Mouse (Mus musculus) layer of hippocampus, postnatal 25 days (tissue): Measurements from ENCODE around the gene Gm4707. TPM values are rescaled to one million over a fixed set of nuclear protein-coding genes. Genes with fewer than 3 reads are reported as not detected.
"Not testable (repeated sequence)": the region's sequence is repeated elsewhere in the genome, so short reads cannot be mapped to it uniquely, and the experiment has no call there.

ENCODE experiments used
- DNase-seq, 2 experiments: peaks; one replicate each; pipeline ENCODE4 v3.0.0; 2022; ENCODE audit warnings: mixed read lengths in 2 of 2, low spot score in 1 of 2; ENCODE audit errors: extremely low spot score in 1 of 2
- total RNA-seq, 2 experiments: library from RNA; stranded (reverse); gene quantifications; 2 replicates each; pipeline ENCODE4 v1.2.3; 2021

Gm4707 gene
- total RNA-seq: 1 to 10 TPM; 1.6 to 2.6 TPM

DNA sequence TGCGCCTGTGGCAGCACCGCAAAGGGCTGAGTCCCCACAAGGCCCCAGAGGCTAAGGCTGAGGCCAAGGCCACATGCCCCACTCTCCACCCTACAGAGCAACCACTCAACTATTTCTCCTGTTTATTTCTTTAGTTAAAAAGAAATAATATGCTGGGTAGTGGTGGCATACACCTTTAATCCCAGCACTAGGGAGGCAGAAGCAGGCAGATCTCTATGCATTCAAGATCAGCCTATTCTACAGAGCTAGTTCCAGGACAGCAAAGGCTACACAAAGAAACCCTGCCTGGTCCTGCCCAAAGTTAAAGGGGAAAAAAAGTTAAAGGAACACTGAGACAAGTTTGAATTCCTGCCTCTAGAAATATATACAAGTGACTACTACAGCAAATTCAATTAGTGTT lies at the start of gene Gm4707:
TSS of gene Gm4707 (minus strand) at position 101 of the 400 bp plus-strand sequence.
- DNase-seq: no peak

DNA sequence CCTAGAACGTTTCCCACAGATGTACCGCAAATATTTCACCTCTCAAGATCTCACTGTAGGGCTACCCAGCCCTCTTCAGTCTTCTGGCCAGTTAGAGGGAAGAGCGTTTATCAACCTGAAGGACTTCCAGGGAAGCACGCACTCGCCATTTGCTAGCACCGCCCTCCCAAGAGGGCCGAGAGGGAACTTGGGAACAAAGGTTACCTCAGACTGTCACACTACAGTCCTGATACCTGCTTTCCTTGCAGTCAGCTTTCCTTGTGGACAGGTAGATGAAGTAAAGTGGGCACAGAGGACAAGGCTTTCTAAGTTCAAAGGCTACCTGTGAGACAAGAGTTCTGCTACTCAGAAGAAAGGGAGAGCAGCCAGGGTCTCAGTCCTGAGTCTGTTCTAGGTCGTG lies 47.1 kb upstream of the Gm4707 start:
- DNase-seq: no peak

DNA sequence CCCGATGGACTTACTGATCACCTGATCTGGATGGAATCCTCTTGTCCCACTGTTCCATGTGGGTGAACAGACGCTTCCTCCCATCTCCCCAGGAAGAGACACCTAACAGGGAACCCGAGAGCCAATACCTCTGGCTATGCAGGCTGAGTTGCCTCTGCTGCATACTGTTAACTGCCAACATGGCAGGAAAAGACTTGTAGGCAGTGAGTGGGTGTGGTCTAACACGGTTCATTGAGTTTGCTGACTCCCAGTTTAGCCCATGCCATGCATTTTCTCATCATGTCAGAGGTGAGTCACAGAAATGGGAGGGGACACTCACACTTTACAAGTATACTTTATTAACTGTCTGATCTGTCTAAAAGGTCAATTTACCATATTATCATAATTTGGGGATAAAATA lies 36.1 kb upstream of the Gm4707 start:
- no peak for DNase-seq

DNA sequence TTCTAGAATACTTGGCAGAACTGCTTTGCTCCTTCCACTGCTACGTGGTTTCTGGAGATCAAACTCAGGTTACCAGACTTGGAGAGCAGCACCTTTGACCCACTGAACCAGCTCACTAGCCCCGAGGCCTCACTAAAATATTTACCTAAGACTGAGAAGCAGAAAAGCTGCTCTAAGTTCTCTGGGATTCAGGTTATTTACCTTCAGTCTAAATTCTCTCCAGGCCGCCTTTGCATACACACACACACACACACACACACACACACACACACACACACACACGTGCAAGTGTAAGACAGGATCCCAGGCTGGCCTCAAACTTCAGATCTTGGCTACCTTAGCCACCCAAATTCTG lies 31.6 kb upstream of the Gm4707 start:
- DNase-seq: no peak

DNA sequence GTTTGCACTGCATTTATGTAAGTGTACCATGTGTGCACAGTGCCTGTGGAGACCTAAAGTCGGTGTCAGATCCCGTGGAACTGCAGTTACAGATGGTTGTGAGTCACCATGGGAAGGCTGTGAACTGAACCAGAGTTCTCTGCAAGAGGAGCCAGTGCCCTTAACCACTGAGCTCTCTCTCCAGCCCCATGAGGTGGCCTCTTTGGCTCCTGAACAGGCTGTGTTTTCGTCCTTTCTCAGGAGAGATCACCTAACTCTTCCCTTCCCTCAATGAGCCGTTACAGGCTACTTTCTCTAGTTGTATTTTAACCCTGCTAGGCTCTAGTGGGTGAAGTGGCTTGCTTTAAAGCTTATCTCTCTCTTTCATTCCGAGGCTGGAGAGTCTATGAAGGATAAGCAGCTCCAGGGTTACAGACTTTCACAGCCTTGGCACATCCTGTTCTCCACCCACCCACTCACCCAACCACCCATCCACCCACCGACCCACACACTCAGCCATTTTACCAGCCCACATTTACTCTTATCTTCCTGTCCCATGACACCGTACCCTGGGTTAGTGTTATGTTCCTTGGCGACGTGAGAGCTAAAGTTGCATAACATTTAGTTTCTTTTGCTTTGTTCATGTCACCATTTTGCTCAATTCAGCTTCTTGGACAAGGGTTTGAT lies 31.1 kb upstream of the Gm4707 start:
- DNase-seq: no peak

DNA sequence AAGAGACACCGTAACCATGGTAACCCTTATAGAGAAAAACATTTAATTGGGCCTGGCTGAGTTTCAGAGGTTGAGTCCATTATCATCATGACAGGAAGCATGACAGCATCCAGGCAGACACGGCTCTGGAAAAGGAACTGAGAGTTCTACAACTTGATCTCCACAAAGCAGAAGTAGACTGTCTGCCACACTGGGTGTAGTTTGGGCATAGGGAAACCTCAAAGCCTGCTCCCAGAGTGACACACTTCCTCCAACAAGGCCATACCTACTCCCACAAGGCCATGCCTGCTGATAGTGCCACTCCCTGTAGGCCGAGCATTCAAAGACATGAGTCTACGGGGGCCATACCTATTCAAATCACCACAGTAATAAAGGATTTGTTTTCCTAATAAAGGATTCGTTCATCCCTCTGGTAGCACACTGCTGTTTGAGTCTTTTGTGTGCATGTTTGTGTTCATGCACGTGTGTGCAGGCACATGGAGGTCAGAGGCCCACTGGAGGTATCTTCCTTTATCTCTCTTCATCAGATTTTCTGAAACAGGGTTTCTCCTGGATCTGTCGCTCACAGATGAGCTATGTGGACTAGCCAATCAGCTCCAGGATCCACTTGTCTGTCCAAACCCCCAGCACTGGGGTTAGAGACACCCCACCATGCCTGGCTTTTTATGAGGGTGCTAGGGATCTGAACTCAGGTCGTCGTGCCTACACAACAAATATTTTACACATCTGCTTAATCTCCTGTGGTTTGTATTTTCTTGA lies 30.2 kb upstream of the Gm4707 start:
- no peak for DNase-seq

DNA sequence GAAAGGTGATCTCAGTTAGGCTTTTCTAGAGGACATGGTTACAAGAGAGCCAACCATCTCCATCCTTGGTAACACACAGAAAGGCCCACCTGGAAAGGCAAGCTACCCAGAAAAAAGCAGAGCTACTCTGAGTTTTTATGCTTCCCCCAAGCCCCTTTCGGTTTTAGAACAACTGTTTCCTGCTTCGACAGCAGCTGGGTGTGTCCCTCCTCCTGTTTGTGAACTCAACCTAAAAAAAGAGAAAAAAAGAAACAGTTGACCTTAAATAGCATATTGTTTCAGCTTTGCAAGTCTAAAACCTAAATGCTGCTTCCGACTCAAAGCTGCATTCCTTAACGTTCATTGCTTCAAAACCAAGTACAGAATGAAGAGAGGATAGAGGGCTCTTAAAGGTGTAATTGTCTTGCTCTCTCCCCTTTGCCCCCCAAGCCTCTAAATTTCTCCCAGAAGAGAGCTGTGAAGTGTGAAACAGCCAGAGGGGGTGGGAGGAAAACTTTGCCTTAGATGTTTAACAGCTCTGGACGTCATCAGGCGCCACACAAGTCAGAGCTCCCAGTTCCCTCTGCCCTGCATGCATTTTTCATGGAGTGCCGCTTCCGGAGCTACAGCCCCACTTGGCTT lies 26.6 kb upstream of the Gm4707 start:
- DNase-seq: no peak

DNA sequence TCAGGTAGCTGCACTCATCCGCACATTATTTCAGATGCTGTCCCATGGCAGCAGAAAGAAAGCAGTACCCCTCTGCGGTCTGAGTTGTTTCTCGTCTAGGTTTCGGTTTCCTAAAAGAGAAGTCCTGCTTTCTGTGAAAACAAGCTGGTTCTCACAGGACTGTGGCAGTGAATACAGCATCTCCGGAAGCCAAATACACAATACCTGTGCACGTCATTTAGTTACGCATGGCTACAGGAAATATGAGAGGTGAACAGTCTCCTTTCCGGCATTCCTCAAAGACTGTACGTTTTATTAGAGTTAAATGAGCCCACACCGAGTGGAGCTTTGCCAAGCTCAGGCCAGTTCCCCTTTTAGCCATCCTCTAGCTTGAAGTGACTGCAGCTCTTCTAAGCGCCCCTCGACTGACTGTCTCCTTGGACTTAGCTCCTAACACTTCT lies 26.1 kb upstream of the Gm4707 start:
- no peak for DNase-seq

DNA sequence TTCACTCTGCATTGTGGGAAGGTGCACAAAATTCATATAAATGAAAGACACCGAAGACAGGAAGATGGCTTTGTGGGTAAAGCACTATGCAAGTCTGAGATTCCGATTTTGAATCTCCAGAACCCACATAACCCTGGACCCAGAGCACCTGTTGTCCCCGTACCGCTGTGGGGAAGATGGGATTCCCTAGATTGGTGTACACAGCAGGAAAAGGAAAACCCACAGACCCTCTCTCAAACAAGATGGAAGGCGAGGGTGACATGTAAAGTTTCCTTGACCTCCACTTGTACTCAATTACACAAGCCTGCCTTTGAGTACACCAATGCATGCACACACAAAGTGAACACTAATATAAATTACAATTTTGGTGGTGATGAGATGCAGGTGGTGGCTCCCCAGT lies 25.0 kb upstream of the Gm4707 start:
- no peak for DNase-seq

DNA sequence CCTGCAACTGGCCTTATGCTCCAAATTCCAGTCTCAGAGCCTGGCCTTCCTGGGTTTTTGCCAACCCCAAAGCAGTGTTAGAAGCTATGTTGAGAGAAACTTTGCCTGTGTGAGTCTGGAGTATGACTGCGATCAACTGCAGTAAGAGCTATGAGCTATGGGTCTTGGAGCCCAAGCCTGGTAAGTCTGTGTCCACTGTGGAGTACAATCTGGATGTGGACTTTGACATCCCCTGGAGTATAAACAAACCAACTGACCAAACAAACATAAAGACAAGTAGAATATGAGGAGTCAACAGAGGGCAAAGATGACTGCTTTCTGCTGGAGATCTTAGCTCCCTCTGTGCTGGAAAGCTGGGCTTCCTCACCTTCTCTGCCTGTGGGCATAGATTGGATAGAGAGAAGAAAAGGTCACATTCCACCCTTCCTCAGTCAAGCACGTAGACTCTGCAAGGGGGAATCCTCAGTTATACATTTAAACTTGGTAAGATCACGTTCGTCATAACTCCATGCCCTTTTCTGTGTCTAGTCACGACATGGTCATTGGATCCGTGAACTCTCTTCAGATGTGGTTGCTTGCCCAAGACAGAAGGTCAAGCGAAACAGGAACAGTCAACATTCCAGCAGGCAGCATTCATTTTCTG lies 23.8 kb upstream of the Gm4707 start:
- DNase-seq: no peak

DNA sequence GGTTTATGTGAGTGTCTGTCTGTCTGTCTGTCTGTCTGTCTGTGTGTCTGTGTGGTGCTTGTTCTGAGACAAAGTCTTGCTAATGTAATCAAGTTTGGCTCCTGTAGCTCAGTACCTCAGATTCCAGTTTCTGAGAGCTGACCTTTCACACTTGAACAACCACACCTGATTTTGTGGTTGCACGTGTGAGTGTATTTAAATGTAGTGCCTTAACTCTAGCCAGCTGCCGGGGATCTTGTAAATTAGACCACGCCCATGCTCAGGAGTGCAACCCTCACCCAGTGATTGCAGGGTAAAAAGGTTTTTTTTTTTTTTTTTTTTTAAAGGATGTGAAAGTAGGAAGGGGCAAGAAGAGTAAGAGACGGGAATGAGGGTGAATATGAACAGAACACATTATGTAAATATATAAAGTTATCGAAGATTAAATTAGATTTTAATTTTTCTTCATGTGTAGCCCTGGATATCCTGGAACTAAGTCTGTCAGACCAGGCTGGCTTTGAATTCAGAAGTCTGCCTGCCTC lies 19.7 kb upstream of the Gm4707 start:
- DNase-seq: no peak

DNA sequence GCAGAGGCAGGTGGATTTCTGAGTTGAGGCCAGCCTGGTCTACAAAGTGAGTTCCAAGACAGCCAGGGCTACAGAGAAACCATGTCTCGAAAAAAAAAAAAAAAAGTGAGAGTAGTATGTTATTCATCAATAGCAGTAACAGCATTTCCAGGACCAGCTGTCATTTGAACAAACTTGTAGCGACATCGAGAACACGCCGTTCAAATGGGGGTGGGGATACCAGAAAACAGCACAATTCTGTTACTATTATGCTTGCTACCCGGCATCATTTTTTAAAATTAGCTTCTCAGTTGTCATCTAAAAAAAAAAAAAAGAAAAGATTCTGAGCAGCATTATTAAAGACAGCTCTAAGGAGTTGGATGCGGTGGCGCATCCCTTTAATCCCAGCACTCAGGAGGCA lies 17.8 kb upstream of the Gm4707 start:
- DNase-seq: peak in 1 of 2 experiments; percentile 20

DNA sequence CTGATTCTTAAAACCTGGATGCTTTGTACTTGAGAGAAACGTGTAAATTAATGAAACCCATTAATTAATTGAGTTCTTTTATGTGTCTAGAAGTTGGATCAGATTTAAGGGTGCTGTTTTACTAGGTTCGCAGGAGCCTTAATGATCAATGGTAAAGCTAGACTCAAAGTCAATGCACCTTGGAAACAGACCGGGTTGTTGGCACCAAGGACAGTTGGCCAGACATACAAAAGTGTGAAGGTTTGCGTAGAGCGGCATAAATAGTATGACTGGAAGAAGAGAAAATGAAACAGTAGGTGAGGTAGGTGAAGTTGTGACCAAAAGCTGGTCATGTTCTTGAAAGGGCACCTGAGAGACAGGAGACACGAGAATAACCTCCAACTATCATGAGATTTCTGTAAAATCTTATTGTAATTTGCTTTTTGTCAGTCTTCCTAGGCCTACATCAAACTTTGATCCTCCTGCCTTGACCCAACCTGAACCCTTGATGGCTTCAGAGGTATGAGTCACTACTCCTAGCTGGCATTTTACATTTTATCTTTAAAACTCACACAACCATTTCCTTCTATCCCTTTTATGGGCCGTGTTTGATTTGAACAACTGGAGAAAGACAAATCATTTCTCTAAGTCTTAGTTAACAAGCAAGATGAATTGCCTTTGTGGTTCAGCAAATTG lies 16.8 kb upstream of the Gm4707 start:
- no peak for DNase-seq

DNA sequence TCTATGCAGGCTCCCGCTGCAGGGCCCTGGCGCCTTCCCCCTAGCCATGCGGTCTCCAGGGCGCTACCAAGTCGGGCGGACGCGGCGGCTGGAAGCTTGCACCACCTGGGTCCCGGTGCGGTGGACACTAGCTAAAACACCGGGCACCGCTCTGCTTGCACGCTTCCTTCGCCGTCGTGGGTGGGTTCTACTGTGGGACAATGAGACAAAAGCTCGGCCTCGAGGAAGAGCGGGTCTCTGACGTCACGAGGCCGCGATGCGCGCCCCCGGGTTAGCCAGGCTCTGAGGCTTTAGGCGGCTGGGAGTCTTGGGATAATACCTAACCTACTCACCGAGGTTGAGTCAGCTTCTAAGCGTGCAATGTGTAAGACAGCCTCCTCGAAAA lies 16.0 kb upstream of the Gm4707 start:
- peak; percentile 54 to 55 for DNase-seq

DNA sequence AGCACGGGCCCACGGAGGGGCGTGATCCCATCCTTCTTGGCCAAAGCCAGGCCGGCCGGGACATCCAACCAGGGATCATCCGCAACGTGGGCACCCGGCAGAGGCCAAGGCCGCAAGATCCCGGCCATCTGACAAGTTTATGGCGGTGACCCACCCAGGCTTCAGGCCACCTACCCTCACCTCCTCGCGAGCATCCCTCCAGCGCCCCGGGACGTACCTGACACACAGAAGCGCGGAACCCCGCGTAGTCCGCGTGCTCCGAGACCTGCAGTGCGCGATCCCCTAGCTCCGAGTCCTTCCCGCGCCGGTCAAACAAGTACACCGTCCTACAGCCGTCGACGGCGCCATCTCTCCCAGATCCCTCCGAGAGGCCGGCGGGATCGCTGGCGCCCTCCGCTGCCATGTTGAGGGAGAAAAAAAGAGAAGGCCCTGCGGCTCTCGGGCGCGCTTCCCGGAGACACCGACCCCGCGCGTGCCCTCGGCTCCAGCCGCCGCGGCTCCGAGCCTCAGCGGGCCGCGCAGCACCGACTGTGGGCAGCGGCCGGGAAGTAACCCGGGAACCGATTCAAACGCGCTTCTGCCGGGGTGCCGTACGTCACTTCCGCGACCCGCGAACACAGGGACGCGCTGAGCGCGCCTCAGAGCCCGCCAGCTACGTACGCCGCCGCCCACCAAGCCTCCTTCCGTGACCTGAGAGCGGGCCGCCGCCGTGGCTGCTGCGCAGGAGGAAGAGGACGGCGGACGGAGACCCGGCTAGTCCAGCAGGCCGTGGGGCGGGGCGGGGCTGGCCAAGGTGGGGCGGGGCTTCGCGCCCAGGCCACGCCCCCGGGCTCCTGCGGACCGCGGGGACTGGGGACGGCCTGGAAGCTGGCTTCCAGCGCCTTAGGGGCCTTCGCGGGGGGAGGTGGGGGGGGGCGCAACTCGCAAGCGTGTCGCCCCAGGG lies 15.3 kb upstream of the Gm4707 start, which contains the start of gene Smchd1:
TSS of gene Smchd1 (minus strand) at position 582 of the 943 bp plus-strand sequence.
- DNase-seq: peak; percentile 81 to 89

DNA sequence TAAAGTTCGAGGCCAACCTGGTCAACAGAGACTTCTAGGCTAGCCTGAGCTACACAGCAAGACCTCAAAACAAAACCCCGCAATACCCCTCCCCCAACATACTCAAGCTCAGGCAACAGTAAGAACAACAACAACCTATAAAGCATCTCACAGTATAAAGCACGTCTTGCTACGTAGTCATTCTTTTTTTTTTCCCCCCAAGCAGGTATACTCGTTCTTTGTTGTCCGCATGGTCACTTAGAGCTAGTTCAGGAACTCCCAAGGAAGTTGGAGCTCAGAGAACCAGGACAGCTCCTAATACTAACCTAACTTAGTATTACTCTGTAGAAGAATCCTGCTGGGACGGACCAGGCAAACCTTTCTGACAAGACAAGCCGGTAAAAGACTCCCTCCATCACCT lies 14.4 kb upstream of the Gm4707 start:
- no peak for DNase-seq

DNA sequence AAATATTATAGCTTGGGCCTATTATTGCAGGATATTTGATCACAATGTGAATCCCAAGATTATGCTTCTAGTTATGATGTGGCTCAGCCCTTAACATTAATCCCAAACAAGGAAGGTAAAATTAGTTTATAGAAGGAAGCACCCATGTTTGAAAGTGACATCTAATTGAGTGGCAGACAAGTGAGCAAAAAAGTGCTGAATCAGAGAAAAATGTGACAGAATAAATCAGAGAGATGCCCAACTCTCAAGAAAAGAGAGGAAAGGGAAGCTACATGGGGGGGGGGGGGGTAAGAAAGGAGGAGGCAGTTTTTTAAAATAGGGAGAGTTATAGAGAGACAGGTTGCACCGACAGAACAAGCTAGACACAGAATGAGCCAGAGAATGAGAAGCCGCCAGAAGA lies 11.5 kb upstream of the Gm4707 start:
- no peak for DNase-seq

DNA sequence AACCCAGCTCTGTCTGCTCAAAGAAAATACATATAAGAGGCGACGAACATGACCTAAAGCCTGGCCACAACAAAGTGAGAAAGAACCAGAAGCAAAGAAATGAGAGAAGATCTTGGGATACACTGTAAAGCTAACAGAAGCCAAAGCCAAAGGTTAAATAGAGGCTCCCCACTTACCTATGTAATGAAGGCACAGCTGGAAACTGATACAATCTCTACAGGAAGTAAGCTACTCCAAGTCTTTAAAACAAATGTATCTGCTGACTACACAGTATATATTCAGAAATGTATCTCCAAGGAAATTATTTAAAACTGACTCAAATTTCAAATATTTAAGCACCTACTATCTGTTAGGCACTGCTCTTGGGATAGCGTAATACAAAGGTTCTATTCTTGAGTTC lies 594 bp upstream of the Gm4707 start:
- no peak for DNase-seq

DNA sequence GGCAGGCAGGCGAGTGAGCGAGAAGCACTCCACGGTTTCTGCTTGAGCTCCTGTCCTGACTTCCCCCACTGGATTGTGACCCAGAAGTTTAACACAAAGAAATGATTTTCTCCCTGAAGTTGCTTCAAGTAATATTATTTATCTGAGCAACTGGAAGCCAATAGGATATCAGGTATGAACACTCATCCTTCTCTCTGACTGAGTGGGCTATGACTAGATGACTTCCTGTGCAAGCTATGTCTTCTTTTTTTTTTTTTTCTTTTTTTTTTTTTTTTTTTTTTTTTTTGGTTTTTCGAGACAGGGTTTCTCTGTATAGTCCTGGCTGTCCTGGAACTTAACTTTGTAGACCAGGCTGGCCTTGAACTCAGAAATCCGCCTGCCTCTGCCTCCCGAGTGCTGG lies 2.4 kb downstream of the Gm4707 start:
- DNase-seq: not testable (repeated sequence)
